Mouse (Mus musculus): ENCODE data around the gene Zfand4.
"Not testable (repeated sequence)": the region's sequence is repeated elsewhere in the genome, so short reads cannot be mapped to it uniquely, and the experiment has no call there.

Gene Zfand4

GRCm38 (mm10) chr6:116311411-116311810 lies 47.4 kb downstream of the Zfand4 start:
- DNase-seq (ENCODE audit: low spot score in 2 of 2) = no peak

DNA sequence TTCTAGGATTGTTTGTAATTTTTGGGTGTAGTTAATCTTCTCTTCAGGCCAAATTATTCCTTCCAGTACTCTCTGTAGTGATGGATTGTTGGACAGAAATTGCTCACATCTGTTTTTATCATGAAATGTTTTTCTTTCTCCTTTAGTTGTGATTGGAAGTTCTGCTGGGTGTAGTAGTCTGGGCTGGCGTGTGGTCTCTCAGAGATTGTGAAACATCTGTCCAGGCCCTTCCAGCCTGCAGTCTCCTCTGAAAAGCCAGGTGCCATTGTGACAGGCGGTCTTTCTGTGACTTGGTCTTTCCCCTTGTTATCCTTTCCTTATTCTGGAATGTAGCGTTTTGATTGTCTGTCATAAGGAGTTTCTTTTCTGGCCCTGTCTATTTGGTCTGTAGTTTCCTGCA lies 55.2 kb downstream of the Zfand4 start:
- DNase-seq (ENCODE audit: low spot score in 2 of 2) = peak; percentile 5 to 22

GRCm38 (mm10) chr6:116326641-116327040 lies 62.6 kb downstream of the Zfand4 start:
- DNase-seq (ENCODE audit: low spot score in 2 of 2) = no peak

DNA sequence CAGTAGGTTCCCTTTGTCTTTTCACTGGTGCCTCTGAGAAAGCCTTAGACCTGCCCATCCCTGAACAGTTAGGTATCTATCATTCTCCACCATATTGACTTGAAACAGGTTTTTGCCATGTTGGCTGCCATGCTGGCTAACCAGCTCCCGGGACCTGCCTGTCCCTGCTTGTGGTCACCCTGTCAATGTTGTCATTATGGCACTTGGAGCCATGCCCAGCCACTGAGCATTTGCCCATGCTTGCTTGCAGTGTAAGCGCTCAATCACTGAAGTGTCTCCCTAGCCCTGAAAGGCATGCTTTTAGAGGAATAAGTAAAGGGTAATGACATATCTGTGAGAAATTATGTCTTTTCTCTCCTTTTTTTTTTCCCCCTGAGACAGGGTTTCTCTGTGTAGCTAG lies 67.4 kb downstream of the Zfand4 start:
- DNase-seq (ENCODE audit: low spot score in 2 of 2) = no peak

- DNase-seq (ENCODE audit: low spot score in 2 of 2) = no peak
Observed at GRCm38 (mm10) chr6:116337466-116337834, 73.4 kb downstream of the Zfand4 start.

DNA sequence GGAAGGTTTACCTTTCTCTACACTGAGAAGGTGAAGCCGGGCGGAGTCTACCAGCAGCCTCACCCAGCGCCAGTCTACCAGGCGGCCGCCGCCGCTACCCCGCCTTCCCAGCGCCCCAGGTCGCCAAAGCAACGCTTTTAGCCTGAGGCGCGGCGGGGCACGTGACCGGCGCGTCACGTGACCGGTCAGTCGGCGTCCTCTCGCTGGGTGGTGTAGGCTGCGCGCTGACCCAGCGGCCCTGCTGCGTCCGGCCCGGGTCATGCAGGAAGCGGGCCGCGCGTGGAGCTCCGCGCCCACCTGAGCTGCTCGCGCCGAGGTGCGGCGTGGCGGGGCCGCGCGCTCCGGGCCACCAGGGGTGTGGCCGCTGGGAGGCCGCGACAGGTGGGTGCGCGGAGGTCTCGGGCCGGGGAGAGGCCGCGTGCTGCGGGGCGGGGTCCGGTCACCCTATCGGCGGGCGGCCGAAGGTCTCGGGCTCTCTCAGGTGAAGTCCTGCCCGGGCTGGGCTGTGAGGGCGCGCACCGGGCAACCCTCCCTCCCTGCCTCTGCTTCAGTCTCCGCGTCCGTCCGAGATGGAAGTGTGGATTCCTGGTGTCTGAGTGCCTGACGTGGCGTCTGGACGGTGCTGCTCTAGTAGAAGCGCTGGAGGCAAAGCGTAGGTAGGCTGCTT lies 73.9 kb downstream of the Zfand4 start, which contains the start of gene March8:
Gene March8, plus strand, starts transcription at position 190 of the 667 bp plus-strand sequence.
- peak; percentile 89 to 92 for DNase-seq (ENCODE audit: low spot score in 2 of 2)

DNA sequence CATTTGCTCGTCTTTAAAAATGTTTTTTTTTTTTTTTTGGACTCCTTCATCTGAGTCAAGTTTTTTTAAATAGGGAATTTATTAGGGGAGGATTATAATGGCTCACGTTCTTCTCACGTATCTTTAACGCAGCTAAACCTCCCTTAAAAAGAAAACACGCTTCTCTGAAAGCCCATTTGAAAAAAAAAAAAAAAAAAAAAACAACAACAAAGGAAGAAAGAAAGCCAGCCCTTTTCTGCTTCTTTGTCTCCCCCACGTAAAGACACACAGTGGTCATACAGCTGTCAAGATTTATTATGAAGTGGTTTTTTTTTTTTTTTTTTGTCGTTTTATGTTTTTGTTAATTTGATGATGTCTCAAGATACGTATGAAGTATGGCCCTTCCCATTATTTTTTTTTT lies 74.5 kb downstream of the Zfand4 start:
- DNase-seq (ENCODE audit: low spot score in 2 of 2) = no peak

DNA sequence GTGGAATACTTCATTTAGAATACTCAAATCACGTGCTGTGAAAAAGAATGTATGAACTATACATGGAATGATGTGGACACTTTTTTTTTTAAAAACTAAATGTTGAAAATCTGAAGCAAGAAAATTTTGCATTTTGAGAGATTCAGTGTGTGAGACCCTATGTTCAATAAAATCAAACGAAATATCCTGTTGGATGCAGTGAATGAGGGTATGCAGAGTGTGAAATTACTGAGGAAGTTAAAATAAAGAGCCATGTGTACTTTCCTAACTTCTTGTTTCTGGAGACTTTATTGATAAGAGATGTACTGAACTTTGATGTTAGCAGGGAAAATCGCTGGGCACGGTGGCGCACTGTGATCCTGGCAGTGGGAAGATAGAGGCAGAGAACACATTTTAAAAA lies 75.1 kb downstream of the Zfand4 start:
- DNase-seq (ENCODE audit: low spot score in 2 of 2) = no peak

DNA sequence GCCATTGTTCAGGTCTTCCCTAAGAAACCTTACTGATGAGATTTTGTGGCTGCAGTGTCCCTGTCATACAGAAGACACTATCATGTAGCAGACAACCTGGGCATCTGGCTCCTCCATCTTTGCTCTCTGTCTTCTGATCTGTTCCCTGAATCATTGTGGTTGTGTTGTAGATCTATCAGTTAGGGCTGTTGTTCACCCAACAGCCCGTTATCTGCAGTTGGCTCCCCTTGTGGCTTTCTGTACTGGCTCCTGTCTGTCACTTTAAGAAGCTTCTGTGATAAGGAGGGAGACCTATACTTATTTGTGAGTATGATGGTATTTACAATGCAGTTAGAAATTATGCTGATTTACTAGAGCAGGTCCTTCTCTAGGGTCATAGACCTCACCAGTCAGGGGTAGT lies 76.5 kb downstream of the Zfand4 start:
- DNase-seq (ENCODE audit: low spot score in 2 of 2) = no peak

DNA sequence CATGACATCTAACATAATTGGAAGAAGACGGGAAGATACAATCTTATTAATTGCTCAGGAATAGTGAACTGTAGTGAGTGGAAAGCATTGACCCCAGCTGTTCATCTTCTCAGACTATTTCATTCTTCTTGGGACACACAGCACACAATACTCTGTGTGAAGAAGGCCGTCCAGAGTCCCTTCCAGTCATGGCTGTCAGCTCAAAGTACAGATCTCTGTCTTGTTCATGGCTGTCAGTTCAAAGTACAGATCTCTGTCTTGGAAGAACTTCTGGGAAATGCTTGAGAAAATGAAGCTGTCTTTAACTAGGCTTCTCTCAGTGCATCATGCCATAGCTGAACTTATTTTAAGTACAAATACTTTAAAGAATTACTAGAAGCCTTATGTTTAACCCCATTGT lies 83.9 kb downstream of the Zfand4 start:
- DNase-seq (ENCODE audit: low spot score in 2 of 2) = no peak

- no peak for DNase-seq (ENCODE audit: low spot score in 2 of 2)
Observed at GRCm38 (mm10) chr6:116349997-116350396, 86.0 kb downstream of the Zfand4 start.

DNA sequence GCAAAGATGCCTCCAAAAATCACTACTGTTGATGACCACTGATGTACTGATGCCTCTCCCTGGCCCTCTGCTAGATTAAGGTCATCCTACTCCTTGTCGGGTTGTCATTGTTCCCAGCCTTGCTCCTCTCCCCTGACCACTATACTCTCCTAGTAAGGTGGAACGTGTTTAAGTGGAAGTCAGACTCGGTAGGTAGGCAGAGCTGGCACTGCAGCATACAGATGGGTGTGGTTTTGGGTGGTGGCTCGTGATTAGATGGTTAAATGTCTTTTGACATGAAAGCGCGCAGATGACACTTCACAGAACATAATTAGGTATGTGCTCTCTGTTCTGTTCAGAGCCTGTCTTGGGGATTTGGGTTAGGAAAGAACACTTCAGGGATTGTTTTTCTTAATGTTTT lies 86.6 kb downstream of the Zfand4 start:
- no peak for DNase-seq (ENCODE audit: low spot score in 2 of 2)

- no peak for DNase-seq (ENCODE audit: low spot score in 2 of 2)
Observed at GRCm38 (mm10) chr6:116351534-116351933, 87.5 kb downstream of the Zfand4 start.

DNA sequence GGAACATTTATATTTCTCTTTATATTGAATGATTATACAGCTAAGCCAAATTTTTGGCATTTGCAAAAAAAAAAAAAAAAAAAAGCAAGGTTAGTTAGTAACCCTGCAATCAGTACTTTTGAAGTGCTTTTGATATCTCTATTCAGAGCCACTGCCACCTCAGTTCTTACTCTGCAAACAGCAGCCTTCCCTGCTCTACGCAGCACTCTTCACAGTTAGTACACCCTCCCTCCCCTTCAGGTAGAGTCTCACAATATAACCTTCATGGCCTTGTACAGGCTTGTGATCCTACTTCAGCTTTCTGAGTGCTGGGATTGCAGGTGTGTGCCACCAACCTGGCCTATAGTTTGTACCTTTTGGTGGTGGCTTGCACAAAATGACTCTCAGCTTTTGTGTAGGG lies 89.4 kb downstream of the Zfand4 start:
- no peak for DNase-seq (ENCODE audit: low spot score in 2 of 2)

- not testable (repeated sequence) for DNase-seq (ENCODE audit: low spot score in 2 of 2)
Observed at GRCm38 (mm10) chr6:116356311-116356947, 92.4 kb downstream of the Zfand4 start.

DNA sequence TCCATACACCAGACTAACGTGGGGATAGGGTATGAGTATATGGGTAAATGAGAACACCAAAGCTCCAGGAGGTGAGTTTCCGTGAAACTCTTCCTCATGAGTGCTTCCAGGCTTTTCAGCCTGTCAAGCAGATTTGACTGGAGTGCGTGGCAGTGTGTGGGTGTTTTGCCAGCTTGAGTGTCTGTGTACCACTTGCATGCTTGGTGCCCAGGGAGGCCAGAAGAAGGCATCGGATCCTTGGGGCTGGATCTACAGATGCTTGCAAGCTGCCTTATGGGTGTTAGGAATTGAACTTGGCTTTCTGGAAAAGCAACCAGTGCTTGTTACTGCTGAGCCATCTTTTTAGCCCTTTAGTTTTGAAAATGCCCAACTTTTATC lies 92.9 kb downstream of the Zfand4 start:
- no peak for DNase-seq (ENCODE audit: low spot score in 2 of 2)

DNA sequence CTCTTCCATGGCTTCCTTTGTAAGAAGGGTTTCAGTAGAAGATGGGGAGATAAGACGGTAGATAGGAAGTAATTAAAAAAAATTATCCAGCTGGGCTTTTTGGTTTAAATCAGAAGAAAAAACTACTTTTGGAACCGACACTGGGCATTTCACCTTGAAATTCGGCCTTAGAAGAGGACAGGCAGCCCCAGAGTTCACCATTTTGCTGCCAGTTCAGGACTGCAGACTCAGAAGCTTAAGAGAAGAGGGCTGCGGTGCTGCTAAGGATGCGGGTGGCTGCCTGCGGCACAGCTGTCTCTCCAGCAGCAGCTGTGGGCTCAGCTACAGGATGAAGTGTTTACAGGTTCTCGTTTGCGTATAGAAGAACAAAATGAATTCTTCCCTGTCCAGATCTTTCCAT lies 94.0 kb downstream of the Zfand4 start:
- DNase-seq (ENCODE audit: low spot score in 2 of 2) = no peak

DNA sequence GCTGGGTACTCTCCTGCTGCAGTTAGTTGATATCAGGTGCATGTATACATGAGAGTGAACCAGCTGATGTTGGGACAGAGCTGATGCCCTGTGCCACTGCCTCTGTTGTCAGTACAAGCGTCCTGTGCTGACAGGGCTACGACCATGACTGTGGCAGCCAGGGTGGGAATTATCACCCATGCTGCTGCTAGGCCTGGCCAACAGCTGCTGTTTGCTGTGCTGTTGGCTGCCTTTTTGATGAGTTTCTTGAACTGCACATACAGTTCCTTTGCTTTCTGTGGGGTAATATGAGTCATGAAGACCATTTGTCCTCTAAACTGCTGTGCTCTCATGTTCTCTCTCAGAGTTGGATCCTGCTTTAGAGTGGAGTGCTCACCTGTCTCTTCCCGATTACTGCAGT lies 95.2 kb downstream of the Zfand4 start:
- no peak for DNase-seq (ENCODE audit: low spot score in 2 of 2)

- DNase-seq (ENCODE audit: low spot score in 2 of 2) = no peak
Observed at GRCm38 (mm10) chr6:116361463-116361862, 97.4 kb downstream of the Zfand4 start.

GRCm38 (mm10) chr6:116361993-116362392 lies 98.0 kb downstream of the Zfand4 start:
- DNase-seq (ENCODE audit: low spot score in 2 of 2) = no peak

DNA sequence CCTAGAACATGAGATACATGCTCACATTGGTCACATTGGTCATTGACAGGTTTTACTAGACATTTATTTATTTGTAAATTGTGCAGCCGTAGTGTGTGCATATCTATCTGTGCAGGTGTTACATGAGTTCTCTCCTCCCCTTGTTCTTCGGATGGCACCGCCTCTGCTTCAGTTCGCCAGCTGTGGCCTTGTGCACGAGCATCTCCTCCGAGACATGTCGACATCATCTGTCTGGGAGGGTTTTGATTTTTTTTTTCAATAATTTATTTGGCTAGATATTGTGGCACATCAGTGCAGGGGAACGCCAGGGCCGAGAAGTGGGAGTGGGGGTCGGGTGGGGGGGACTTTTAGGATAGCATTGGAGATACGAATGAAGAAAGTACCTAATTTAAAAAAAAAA lies 103.9 kb downstream of the Zfand4 start:
- DNase-seq (ENCODE audit: low spot score in 2 of 2) = no peak

DNA sequence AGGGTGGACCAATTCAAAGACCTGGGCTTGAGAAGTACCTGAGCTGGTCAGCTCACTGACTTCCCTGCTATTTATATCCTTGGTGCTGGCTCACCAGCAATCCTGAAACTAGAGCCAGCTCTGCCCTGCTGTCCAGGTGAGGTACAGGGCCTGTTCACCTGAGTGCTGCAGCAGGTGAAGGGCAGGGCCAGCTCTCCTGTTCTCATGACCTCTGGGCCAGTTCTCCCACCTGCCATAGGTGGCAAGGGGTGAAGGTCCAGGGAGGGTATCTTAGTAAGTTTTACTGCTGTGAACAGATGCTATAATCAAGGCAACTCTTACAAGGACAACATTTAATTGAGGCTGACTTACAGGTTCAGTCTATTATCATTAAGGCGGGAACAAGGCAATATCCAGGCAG lies 105.8 kb downstream of the Zfand4 start:
- no peak for DNase-seq (ENCODE audit: low spot score in 2 of 2)

DNA sequence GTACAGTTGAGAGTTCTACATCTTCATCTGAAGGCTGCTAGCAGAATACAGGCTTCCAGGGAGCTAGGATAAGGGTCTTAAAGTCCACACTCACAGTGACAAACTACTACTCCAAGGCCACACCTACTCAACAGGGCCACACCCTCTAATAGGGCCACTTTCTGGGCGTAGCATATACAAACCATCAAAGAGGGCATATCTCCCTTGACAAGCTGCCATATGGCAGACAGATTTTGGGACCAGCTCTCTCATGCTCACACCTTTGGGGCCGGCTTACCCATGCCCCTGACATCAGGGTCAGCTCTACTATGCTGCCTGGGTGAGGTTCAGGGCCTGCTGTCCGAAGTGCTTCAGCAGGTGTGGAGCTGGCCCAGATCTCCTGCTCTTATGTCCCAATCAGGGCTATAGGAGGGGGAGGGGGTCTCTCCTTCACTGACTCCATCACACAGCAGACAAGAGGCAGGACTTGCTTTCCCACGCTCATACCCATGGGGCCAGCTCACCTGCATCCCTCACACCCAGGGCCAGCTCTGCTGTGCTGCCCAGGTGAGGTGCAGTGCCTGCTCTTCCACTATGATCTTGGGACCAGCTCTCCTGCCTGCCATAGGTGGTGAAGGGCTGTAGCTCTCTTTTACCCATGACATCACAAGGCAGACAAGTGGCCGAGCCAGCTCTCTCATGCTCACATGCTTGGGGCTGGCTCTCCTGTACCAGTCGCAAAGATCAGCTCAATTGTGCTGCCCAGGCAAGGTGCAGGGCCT lies 106.4 kb downstream of the Zfand4 start:
- no peak for DNase-seq (ENCODE audit: low spot score in 2 of 2)
